Mouse (Mus musculus): ENCODE measurements at regions not wholly inside any gene's neighbourhood (a gene's known extent, or its start where the extent isn't known, plus 50 kb on each side); places are given as distances from the start of the nearest gene placed in this dataset.

DNA sequence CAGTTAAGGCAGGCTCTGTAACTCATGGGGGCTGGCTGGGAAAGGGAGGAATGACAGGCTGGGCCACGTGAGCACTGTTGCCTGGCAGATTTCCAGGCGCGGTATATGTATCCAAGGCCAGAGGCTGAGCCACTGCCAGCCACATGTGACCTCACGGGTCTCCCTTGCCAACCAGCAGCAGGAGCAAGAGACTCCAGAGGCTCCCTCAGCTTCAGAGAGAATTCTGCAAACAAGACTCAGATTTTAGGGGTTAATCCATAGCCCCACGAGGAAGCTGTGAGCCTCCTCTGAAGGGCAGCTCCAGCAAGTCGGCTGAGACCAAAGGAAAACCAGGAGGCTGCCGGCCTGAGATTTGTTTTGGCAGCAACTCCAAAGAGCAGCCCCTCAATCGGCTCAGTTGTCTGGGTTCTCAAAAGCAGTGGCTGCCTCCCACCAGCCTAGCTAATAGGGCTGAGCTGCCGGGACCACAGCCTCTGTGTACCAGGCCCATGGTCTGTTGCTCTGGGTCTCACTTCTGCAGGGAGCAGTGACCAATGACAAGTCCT is 264.0 kb upstream of the Cadm1 start:
- in situ Hi-C loops (cut with MseI, MboI), result no loop called here

DNA sequence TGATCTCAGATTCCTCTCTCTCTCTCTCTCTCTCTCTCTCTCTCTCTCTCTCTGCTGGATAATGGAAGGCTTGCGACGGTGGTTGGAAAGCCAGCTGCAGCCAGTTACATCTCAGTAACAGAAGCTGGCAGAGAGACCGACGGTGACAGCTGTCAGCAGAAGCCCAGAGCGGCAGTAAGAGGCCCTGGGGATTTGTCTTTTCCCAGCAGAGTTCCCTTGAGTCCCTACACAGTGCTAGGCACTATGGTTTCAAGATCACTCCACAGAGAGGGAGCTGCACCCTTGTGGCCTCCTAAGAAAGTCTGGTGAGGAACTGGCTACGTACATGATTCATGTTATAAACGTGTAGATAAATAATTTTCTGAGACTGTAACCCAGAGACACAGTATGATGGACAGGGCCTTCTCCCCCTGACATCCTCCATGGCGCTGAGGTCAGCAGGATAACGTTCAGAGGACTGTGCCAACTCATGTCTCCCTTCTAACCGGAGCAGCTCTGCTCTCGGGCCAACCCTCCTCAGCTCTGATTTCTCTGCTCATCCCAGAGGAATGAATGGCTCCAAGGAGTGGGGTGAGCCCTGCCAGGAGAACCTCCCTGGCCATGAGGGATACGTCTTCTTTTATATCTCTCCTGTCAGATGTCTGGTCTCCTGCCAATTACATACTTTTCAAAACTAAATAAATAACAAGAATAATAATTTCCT is 253.5 kb upstream of the Cadm1 start:
- in situ Hi-C loops (cut with MseI, MboI), result no loop called here

DNA sequence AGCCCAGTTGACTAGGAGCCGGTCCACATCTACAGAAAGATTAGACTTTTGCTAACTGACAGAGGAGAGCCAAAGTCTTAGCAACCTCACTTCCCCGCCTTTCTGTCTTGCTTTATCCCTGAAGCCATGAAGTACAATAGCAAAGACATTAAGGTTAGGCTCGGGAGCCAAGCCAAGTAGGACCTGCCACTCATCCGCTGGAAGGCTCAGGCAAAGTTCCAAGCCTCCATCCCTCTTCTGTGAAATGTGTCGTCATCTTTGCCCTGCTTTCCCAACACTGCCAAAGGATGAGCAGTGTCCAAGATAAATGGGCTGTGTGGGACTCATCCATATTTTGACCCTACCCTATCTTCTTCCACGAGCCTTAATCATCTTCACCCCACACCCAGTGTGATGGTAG is 250.6 kb upstream of the Cadm1 start:
- in situ Hi-C loops (cut with MseI, MboI), result no loop called here

DNA sequence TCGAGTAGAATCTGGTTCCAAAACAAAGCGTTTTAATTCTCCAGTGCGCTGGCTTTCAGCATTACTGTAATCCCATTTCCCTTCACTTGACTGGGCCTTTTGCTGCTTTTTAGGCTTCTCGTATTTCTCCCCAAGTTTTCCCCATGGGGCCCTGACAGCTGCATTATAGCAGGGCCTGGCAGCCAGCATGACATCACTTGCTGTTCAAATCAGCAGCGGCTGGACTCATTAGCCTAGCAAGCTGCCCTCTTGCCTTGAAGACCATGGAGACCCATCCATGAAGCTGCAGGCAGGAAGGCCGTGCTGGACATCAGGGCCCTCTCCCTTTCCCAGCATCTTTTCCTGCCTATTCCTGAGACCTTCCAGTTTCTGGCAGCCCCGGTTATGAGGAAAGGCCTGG is 249.8 kb upstream of the Cadm1 start:
- in situ Hi-C loops (cut with MseI, MboI), result no loop called here

DNA sequence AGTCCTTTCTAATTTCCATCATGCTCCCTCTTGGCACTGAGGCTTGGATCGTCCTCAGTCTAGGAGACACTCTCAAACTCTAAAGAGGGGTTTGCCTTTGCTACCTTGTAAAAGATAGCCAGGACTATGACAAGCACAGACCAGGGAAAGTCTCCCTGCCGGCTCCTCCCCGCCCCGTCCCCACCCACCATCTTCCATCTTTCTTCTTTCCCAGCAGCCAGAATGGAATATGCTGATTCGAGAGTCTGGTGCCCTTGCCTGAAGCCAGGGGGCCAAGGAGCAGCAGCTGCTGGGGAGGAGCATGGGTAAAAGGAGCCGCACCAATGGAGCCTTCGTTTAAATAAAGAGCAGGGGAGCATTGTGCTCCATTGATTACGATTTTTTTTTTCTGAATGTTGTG is 249.4 kb upstream of the Cadm1 start:
- in situ Hi-C loops (cut with MseI, MboI), result no loop called here

DNA sequence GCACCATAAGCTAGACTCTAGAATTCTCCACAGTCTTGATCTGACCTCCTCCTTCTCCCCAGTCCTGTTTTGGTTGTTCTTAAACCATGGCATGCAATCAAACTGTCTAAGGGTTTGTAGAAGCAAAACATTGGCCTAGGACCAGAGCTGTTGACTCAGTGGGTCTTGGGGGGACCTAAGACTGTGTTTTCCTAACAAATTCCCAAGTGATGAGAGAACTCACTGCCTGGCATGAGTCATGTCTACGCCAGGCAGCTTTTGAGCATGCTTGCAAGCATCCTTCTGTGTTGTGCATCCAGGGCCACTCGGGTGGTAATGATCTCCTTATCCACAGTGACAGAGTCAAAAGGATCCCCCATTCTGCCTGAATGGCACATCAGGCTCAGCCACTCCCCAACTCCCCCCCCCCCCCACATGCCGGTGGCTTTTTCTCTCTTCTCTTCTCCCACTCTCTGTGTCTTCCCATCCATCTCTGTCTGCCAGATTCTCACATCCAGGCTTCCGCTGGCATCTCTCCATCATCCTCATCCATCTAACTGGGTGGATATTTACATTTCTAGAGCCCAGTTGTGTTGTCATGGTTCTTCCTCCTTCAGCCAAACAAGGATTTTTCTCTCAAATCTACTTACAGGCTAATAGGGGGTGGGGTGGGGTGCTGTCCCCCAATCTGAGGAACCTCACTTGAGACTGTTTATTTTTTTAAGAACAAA is 246.1 kb upstream of the Cadm1 start:
- in situ Hi-C loops (cut with MseI, MboI), result no loop called here

DNA sequence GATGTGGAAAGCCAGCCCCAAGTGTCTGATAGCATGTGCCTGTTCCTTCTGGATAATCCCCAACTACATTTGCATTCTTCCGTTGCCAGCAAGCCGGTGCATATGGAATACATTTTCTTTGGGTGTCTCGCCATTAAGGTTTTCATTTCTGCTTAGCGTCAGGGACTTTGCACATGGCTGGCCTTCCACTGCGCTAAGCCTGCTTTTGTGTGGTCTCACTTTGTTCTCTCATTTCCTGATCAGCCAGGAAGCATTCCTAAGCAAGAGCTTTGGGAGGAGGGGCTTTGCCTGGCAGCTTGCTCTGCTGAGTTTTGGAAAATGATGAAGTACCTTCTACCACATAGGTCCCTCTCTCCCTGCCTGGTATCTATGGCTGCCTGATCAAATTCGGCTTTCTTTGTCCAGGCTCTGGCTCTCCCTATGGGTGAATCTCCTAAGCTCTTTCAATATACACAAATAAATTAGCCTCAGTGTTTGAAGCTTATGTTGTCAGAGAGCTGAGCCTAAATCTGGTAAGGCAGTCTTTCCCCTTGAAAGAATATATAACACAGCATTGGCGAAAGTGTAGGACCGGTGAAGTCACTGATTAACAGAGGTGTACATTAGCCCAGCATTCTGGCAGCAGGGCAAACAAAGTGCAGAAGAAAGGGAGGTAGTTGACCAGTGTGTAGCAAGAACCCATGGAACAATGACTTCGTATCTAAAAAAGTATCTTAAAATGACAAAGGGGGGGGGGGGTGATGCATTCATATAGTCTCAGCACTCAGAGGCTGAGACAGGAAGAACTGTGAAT is 242.8 kb upstream of the Cadm1 start:
- in situ Hi-C loops (cut with MseI, MboI), result no loop called here

DNA sequence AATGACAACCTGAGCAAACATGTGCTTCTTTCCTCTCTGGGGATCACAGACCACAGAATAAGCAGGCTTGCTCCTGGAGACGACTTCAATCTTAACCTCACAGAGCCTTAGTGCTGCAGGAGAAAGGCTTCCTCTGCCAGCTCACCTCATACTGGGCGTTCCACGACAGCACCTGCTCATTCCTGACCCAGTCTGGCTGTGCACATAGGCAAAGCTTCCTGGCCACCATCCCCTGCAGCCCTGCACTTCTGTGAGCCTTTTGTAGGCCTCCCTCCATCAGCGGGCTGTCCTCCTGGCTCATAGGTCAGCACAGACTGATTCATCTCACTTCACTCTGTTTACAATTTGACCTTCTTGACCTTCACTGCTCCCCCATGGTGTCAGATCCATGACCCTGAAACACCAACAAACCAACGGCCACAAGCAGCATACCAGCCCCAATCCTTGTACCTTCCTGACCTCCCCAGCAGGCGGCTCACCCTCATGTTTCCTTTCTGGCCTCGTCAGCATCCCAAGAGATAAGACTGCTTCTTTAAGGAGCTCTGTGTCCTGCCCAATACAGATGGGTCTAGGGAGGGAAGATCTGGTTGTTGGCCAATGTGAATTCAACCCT is 241.3 kb upstream of the Cadm1 start:
- in situ Hi-C loops (cut with MseI, MboI), result no loop called here

DNA sequence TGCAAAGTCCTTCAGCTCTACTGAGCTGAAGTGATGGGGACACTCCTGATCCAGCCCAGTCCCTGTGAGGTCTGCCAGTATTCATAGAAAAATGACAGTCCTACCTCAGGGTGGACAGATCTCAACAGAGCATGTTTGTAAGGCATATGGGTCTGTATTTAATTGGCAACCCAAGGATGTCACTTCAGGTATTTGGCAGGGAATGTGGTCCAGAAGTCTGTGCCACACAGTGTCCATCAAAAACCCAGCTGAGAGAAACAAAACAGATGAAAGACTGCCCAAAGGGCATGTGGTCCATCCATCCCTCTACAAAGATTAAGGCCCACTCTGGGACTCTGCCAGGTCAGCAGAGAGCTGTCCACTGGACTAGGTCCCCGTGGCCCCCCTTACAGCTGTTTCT is 229.3 kb upstream of the Cadm1 start:
- in situ Hi-C loops (cut with MseI, MboI), result no loop called here

DNA sequence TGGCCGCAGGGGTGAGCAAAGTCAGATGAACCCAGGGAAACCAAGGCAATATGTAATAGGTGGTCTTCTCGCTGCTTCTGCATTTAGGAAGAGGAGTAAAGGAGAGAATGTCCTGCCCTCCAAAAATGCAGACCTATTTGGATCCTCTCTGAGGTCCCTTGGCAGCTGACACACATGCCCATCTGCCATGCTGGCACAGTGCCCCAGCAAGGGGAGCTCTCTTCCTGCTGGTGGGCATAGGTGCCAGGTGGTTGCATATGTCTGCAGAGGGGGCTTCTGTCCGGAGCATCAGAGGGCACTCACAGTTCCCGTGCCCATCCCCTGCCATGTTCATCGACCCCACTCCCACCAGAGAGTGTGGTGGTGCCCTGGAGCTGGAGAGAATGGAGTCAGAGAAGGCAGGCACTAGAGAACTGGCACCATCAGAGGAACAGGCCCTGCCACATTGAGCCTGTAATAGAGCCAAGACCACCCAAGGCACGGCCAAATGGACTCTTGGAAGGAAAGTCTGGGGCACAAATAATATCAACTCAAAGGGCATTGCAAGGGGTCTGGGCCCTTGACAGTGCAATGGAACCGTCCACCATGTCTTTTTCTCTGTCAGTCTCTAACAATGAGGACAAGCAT is 222.7 kb upstream of the Cadm1 start:
- in situ Hi-C loops (cut with MseI, MboI), result no loop called here

DNA sequence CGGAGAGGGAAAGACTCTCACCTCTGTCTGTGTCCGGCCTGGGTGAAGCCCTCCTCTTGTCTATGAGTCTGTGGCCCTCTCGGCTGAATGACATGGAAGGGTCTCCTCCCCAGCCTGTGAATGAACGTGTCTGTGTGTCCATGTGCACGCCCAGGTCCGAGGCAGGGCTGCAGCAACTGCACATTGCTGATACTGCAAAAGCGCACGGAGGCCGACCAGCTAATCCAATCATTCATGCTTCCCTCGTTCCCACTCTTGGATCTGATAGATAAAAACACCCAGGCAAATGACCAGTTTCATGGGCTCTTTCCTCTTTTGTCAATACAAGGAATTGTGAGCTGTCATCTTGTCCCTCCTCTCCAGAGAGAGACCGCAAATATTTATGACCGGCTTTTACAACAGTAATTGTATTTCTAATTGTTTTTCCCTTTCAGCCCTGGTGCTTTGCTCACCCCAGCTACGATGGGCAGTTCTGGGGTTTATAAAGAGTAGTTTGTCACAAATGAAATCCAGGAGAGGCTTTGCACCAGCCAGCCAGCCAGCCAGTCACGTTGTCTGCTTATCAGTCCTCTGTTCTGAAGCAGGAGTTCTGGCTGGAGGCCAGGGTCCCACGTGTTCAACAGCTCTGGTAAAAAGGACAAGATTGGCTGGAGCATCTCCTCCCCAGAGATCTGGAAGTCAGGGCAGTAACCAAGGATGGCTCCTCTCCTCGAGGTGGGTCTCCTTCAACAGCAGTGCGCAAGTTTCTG is 222.0 kb upstream of the Cadm1 start:
- in situ Hi-C loops (cut with MseI, MboI), result no loop called here

DNA sequence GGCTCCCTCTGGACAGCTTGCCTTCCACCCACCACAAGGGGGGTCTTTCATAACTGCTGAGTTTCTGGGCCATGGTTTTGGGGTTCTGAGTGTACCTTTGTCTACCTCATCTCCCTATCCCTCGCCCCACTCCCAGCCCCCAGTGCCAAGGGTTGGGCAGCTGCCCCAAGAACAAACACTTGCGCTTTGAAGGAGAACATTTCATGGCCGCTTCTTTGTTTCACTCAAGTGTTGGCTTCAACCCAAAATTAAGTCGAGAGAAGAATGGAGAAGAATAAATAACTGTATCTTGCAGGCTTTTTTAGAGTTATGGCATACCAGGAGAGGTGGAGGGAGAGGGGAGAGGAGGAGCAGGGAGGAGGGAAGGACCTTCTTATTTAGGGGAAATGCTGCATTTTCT is 216.5 kb upstream of the Cadm1 start:
- in situ Hi-C loops (cut with MseI, MboI), result no loop called here

DNA sequence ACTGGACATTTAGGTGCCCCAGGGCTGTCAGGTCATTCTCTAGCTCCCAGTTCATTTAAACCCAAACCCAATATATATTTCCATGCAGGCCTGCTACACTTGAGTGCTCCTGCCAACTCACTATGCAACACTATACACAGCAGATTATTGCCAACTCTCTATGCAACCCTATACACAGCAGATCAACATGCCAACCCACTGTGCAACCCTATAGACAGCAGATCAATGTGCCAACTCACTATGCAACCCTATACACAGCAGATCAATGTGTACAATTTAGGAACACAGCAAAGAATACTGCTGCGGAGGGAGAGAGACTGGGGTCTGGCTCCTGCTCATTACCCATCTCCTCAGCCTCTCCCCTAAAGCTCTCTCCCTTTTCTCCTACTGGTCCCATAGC is 215.7 kb upstream of the Cadm1 start:
- in situ Hi-C loops (cut with MseI, MboI), result no loop called here

DNA sequence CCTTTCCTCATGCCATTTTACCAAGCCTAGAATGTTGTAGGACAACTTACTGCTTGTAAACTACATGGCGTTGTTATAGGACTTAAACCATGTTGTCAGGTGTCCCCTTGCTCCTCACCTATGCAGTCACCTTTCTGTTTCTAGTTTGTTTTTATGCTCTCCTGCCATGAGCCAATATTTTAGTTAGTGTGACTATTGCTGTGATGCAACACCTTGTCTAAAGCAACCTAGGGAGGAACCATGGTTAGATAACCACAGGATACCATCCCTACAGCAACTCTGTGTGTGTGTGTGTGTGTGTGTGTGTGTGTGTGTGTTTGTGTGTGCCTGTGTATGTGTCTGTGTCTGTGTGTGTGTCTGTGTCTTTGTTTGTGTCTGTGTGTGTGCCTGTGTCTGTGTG is 209.6 kb upstream of the Cadm1 start:
- in situ Hi-C loops (cut with MseI, MboI), result no loop called here

DNA sequence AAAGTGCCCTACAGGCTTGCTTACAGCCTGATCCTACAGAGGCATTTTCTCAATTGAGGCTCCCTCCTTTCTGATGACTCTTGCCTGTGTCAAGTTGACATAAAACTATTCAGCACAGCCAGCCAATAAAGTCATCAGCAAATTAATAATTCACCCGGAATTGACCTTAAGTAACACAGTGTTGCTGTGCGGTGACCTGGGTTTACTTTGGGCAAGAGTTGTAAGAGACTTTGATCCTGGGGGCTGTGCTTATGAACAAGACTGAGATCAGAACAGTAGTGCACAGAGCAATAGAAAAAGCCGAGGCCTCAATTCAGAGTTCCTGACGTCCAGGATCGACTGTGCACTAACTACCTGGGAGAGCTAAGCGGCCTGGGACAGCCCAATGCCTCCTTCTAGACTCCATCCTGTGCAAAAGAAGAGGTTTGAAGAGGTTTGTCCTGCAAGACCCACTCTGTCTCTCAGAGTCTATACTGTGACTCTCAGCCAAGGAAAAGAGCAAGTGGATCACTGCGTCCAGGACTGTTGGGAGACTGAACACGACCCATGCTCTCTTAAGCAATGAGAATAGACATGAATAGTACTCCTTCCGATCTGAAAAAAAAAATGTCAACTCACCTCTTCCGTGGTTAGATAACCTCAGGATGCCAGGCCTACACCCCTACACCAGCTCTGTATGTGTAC is 208.7 kb upstream of the Cadm1 start:
- in situ Hi-C loops (cut with MseI, MboI), result no loop called here

DNA sequence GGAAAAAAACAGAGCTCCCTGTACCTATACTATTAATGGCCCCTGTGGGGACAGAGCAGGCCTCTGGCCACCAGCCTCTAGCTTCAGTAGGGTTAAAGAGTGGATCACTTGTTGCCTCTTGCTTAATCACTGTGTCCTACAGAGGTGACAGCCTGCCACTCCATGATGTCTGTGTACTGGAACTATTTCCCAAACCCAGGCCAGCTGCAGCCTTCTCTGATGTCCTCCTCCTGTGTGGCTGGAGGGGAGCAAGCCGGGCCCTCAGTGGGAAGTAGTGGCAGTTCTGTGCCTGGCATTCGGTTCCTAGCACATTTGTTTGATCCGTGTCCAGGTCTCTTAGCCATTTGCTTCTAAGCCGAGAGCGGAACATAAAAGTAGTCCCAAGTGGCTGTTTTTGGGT is 207.7 kb upstream of the Cadm1 start:
- in situ Hi-C loops (cut with MseI, MboI), result no loop called here

DNA sequence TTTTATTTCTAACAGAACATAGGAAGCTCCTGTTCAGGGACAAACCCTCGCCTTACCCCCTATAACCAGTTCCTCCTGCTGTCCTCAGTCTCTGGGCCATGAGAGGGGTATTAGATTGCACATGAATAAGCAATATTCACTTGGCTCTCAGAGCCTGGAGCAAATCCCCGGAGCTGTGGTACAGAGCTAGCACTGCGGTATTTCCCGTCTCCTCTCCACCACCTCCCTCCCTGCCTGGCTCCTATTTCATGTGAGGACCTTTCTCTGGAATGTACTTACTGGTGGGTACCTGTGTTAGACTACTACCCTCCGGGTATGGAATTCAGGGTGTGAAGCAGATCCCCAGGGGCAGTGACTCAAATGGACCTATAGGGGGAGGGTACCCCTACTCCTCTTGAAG is 206.9 kb upstream of the Cadm1 start:
- in situ Hi-C loops (cut with MseI, MboI), result no loop called here

DNA sequence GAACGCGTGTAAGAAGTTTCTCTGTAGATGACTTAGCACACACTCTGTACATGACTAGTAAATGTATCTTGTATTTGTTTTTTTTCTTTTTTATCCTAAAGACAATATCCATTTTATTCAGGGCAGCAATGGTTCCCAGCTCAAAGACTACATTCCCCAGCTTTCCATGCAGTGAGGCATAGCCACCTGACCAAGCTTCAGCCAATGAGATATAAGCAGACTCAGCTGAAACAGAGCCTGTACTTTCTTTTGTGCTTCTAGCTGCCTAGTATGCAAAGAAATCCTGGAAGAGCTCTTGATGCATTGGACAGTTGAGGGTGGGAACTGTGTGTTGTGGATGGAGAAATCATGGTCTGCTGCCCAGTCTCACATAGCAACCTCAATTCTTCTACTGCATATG is 202.4 kb upstream of the Cadm1 start:
- in situ Hi-C loops (cut with MseI, MboI), result no loop called here

DNA sequence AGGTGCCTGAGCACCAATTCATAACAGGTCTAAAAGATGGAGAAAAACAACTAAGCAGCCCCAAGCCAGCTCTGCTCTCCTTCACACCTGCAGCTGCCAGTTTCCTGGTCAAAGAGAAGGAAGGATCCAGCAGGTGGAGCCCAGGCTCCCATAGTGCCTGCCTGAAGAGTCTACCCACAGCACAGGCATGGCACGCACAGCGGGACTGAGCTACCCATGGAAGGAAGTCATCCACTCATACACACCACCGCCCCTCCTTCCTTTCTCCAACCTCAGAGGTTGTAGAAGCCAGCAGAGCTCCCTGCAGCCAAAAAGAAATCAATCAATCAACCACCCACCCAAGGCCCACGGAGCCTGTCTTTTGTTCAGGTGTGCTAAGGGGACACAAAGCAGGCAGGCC is 197.0 kb upstream of the Cadm1 start:
- in situ Hi-C loops (cut with MseI, MboI), result no loop called here

DNA sequence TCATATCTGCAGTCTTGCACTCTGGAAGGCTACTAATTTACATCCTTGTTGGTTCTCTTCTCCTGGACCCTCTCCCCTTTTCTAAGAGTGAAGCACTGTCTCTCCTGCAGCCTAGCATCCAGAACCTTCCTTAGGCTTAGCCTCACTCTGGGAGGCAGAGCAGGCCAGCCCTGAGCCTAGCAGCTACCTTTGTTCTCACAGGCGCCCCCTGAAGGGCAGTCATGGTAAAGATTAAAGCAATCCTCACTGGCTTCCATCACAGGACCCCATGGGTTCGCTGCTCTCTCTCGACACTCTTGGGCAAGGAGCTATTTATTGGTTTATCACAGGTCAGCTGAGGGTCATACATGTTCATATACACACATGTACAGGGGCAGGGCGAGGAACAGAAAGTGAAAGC is 191.8 kb upstream of the Cadm1 start:
- in situ Hi-C loops (cut with MseI, MboI), result no loop called here

Data from mouse trophoblast stem cell (cell line).